Mouse (Mus musculus): Measurements from ENCODE around the gene Icam1.
"Not testable (repeated sequence)": the region's sequence is repeated elsewhere in the genome, so short reads cannot be mapped to it uniquely, and the experiment has no call there.

Icam1 gene

DNA sequence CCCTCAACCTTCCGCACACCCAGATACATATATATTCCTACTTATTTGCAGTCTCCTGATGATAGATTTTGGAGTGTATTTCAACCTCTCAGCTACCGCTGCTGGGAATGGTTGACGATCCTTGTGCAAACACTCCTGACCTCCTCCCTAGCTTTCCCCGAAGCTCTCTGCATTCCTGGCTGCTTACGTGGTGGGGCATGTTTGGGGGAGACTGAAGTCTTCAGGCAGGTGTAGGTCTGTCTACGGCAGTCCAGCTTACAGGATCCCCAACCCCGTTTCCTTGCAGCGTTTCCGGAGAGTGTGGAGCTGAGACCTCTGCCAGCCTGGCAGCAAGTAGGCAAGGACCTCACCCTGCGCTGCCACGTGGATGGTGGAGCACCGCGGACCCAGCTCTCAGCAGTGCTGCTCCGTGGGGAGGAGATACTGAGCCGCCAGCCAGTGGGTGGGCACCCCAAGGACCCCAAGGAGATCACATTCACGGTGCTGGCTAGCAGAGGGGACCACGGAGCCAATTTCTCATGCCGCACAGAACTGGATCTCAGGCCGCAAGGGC, 9.5 kb downstream of the Icam1 start:
- peak; percentile 90 for DNase-seq

DNA sequence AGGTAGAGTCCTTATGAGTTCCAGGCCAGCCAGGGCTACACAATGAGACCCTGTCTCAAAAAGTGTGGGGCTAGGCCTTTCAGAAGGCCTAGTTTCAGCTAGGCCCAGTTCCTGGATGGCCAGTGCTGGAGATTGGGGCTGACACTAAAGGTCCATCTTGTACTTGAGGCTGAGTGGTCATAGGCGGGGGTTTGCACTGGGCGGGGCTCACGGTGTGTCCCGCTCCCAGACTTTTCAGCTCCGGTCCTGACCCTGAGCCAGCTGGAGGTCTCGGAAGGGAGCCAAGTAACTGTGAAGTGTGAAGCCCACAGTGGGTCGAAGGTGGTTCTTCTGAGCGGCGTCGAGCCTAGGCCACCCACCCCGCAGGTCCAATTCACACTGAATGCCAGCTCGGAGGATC, 11.1 kb downstream of the Icam1 start:
- DNase-seq: peak; percentile 91

DNA sequence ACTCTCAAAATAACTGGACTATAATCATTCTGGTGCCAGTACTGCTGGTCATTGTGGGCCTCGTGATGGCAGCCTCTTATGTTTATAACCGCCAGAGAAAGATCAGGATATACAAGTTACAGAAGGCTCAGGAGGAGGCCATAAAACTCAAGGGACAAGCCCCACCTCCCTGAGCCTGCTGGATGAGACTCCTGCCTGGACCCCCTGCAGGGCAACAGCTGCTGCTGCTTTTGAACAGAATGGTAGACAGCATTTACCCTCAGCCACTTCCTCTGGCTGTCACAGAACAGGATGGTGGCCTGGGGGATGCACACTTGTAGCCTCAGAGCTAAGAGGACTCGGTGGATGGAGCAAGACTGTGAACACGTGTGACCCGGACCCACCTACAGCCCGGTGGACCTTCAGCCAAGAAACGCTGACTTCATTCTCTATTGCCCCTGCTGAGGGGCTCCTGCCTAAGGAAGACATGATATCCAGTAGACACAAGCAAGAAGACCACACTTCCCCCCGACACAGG, 12.0 kb downstream of the Icam1 start:
- peak; percentile 91 for DNase-seq

DNA sequence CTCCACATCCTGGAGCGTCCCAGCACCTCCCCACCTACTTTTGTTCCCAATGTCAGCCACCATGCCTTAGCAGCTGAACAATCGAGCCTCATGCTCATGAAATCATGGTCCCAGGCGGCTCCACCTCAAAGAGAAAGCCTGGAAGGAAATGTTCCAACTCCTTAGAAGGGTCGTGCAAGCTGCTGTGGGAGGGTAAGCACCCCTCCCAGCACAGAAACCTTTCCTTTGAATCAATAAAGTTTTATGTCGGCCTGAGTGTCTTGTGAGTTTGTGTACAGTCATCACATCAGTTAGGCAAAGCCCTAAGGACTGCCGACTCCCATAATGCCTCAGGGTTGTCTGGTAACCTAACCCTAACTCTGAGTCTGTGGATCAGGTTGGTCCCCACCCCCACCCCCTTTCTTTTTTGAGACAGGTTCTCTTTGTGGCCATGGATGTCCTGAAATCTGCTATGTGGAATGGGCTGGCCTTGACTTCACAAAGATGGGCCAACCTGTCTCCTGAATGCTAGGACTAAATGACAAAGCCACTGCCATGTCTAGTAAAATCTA, 12.8 kb downstream of the Icam1 start:
- DNase-seq: peak; percentile 89

DNA sequence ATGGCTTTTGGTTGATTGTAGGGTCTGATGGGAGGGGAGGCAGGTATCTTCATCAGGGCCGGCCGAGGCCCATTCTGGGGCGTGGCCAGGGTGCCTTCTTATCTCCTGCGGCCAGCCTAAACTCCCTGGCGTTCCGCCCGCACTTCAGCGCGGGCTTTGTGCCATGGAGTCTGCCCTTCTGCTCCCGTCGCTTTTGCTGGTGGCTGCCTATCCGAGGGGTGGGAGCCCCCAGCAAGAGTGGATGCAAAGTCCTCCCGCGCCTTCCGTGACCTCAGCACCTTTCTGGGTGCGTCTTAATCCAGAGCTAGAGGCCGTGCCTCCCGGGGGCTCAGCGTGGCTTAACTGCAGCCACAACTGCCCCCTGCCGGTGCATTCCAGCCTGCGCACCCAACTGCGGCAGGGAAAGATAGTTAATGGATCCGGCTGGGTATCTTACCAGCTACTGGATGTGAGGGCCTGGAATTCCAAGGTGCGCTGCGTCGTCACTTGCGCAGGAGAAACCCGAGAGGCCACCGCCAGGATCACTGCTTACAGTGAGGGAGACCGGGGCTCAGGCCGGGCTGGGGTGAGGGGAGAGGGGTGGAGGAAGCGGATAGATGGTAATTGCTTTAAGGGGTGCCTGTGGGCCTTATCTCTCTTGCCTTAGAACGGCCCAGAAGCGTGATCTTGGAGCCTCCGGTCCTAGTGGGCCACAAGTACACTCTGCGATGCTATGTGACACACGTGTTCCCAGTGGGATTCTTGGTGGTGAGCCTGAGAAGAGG, 13.7 kb downstream of the Icam1 start, which contains the start of gene Icam4:
TSS of gene Icam4 (plus strand) at position 83 of the 764 bp plus-strand sequence.
- peak; percentile 99 for DNase-seq

DNA sequence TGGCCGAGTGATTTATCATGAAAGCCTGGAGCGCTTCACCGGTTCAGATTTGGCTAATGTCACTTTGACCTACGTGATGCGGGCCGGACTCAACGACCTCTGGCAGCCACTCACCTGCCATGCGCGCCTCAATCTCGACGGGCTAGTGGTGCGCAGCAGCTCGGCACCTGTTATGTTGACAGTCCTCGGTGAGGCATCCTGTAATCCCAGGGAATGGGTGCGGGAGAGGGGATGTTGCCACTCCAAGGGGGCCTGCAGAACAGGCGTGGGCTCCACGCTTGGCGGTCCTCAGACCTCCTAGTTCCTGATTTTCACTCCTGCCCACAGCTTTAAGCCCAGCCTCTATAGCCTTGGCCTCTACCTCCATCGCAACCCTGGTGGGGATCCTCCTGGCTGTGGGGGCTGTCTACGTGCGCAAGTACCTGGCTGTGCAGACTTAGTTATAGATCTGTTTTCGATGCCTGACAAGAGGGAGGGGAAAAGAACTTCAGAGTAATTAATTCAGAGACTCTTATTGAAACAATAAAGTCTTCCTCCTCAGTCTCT, 14.3 kb downstream of the Icam1 start:
- peak; percentile 95 for DNase-seq

DNA sequence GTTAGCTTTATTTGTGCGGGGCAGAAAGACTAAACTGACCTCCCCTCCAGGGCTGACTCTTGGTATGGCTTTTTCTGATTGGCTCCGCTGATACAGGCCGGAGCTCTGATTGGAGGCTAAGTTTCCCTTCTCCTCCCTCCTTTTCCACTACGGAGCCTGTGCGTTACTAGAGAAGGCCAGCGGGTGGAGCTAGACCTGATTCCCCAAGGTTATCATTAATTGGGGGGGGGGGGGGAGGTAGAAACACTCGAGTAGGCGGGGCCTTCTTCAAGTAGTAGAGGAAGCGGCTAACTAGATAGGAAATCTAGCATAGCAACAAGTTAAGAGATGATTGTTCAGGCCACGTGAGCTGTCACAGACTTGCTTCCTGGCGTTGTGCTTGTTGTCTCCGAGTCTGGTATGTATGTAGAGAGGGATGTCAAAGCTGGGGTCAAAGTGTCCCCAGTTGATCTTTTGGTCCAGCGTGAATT, 15.0 kb downstream of the Icam1 start:
- DNase-seq: peak; percentile 99

DNA sequence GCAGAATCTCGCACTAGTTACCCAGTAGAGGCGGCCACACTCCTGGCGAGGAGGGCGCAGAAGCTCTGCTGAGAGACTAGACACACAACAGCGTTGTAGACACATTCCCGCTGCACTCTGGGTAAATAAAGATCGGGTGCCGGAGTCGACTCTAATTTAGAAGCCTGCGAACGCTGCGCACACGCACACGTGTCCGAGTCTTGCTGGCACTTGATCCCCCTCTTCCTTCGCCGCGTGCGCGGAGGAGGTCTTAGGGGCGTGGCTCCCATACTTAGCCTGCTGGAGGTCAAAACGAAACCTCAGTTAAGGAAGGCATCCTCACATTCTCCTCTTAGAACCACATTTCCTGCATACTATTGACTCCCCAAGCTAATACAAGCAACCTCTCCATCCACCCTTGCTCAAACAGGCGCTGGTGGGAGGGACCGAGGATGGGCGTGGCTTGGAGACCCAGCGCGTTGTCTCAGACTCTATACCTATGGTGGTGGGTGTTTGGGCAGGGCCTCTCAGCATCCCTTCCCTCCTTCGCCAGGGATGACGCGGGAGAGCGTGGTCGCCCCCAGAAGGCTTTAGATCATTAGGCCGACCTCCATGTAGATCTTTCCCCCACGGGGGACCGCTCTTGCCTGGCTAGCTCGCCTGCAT, 15.6 kb downstream of the Icam1 start:
- peak; percentile 98 for DNase-seq

DNA sequence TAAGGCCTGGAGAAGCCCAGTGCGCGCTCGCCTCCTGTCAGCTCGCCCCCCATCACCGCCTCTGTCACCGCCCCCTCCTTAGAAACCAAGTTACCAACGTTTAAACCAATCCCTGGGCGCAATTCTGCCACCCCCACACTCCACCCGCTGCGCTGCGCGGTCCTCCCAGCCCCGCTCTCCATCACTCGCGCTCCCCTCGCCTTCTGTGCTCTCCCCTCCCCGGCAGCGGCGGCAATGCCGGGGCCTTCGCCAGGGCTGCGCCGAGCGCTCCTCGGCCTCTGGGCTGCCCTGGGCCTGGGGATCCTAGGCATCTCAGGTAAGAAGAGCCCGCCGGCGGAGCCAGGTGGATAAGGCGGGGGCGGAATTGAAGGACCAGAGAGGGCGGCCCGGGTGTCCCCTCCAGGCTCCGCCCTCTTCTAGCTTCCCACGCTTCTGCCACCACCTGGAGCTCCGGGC, 16.1 kb downstream of the Icam1 start, which contains the start of gene Icam5:
TSS of gene Icam5 (plus strand) at position 178 of the 456 bp plus-strand sequence.
- DNase-seq: peak; percentile 96

DNA sequence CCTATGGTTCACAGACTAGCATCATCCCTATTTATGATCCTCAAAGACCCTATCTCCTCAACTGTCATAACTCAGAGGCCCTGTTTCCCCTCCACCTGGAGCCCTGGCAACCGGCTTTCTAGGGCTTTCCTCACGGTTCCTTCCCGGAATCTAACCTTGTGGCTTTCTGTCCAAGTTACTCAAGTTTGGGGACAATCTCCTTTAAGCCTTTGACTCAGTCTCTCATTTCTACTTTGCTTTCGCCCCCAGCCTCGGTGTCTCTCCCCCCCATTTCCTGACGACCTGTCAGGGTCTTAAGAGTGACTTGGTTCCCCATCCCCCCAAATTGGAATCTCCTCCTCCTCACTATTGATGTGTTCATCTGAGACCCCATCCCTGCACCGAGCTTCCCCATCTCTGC, 16.7 kb downstream of the Icam1 start:
- peak; percentile 89 for DNase-seq

DNA sequence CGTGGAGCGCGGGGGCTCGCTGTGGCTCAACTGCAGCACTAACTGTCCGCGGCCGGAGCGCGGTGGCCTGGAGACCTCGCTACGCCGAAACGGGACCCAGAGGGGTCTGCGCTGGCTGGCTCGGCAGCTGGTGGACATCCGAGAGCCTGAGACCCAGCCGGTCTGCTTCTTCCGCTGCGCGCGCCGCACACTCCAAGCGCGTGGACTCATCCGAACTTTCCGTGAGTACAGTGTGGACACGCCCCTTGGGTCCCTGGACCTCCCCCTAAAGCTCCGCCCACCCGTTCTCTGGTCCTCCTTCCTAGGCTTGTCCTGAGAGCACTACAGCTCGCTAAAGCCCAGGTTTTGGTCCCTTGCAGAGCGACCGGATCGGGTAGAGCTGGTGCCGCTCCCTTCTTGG, 17.4 kb downstream of the Icam1 start:
- peak; percentile 99 for DNase-seq

DNA sequence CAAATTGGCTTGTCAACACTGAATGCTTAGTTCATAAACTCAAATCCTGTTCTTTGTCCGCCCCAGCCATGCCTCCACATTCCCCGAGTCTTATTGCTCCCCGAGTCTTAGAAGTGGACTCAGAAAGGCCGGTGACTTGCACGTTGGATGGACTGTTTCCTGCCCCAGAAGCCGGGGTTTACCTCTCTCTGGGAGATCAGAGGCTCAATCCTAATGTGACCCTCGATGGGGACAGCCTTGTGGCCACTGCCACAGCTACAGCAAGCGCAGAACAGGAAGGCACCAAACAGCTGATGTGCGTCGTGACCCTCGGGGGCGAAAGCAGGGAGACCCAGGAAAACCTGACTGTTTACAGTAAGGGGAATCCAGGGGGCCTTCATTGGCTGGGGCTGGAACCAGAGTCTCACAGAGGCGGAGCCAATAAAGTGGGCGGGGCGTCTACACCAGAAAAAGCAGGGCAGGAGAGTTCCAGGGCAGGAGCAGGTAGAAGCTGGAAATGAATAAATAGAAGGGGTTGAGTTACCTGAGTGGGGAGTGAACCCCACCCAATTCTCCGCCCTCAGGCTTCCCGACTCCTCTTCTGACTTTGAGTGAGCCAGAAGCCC, 18.8 kb downstream of the Icam1 start:
- DNase-seq: peak; percentile 89

DNA sequence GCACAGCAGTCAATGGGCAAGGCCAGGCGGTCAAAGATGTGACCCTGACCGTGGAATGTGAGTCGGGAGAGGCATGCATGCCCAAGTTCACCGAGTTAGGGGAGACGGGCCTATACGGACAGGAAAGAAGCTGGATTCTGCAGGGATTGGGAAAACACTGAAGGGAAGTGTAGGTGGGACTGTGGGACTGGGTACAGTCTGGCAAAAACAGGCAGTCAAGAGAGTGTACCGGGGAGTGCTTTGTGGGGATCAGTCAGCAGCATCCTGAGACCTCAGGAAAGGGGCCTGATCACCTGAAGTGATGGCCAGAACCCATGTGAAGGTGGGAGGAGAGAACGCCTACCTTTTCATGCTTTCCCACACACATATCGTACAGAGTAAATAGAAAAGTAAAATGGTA, 19.8 kb downstream of the Icam1 start:
- DNase-seq: peak; percentile 77

DNA sequence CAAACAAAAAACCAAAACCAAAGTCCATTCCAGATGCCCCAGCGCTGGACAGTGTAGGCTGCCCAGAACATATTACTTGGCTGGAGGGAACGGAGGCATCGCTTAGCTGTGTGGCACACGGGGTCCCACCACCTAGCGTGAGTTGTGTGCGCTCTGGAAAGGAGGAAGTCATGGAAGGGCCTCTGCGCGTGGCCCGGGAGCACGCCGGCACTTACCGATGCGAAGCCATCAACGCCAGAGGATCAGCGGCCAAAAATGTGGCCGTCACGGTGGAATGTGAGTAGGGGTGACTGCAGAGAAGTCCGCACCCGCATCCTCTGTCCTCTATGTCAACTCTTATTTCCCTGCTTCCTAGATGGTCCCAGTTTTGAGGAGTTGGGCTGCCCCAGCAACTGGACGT, 20.4 kb downstream of the Icam1 start:
- DNase-seq: peak; percentile 89

DNA sequence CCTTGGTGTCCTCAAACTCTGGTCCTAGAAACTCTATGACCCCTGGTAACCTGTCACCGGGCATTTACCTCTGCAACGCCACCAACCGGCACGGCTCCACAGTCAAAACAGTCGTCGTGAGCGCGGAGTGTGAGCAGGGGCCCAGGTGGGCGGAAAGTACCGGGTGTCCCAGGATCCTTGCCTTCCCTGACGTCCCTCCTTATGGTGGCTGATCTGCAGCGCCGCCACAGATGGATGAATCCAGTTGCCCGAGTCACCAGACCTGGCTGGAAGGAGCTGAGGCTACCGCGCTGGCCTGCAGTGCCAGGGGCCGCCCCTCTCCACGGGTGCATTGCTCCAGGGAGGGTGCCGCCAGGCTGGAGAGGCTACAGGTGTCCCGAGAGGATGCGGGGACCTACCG, 20.9 kb downstream of the Icam1 start:
- DNase-seq: peak; percentile 87

DNA sequence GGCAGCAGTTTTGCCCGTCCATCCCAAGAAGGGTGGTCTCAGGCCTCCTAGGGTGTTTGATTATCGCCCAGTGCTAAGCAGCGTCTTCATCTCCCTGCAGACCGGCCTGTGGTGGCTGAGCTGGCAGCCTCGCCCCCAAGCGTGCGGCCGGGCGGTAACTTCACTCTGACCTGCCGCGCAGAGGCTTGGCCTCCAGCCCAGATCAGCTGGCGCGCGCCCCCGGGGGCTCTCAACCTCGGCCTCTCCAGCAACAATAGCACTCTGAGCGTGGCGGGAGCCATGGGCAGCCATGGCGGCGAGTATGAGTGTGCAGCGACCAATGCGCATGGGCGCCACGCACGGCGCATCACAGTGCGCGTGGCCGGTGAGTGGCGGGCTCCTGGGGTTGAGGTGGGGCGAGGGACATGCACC, 21.7 kb downstream of the Icam1 start:
- DNase-seq: peak; percentile 89

DNA sequence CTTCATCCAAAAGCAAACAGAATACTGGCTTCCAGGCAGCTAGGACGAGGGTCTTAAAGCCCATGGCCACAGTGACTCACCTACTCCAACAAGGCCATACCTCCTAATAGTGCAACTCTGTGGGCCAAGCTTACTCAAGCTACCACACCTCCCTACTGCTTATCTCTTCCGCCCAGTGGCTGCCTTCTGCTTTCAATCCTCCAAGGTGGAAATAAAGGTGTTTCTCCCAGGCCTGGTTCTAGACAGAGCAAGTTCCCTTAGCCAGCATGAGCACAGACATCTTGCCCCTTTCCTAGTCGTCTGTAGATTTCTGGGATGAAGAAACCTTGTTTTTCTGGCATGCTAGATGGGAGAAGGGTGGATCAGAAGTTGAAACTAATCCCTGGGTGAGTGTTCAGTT, 24.0 kb downstream of the Icam1 start:
- DNase-seq: peak; percentile 83

DNA sequence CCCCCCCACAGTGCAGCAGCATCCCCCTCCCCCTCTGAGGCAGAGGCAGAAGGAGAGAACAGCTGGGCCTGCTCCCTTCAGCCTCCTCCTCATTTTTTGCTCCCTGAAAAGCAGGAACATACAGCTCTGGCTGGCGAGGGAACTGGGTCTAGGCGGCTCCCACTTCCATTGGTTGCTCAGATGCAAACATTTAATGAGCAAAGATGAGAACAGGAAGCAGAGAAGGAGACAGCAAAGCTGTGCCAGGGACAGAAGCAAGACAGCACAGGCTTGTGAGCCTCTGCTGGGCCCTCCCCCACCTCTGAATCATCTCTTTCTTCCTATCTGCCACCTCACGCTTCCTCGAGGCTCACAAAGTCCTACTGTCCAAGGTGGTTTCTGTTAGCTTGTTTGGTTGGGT, 25.5 kb downstream of the Icam1 start:
- peak; percentile 55 for DNase-seq

DNA sequence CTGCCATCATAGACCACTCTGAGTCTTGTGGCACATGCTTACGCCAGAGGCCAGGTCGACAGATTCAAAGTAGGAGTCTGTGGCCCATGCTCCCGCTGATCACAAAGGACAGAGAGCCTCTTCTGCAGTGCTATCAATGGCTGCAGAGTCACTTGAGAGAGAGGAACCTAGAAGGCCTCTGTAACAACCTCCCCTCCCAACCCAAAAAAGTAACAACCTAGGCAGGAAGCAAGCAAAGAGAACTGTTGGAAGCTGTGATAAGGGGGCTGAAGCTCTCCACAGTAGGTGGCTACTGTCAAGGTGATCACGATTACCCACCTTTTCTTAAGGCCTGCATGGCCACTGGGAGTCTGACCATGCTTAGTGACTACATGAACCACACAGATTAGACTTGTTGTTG, 27.8 kb downstream of the Icam1 start:
- DNase-seq: no peak

DNA sequence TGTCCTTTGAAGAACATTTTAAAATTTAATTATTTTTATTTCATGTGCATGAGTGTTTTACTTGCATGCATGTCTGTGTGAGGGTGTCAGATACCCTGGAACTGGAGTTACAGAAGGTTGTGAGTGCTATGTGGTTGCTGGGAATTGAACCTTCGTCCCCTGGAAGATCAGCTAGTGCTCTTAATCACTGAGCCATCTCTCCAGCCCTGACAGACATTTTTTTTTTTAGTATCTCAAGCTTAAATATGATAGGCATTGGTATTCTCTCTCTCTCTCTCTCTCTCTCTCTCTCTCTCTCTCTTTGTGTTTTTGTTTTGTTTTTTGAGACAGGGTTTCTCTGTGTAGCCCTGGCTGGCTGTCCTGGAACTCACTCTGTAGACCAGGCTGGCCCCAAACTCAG, 29.0 kb downstream of the Icam1 start:
- DNase-seq: not testable (repeated sequence)

DNA sequence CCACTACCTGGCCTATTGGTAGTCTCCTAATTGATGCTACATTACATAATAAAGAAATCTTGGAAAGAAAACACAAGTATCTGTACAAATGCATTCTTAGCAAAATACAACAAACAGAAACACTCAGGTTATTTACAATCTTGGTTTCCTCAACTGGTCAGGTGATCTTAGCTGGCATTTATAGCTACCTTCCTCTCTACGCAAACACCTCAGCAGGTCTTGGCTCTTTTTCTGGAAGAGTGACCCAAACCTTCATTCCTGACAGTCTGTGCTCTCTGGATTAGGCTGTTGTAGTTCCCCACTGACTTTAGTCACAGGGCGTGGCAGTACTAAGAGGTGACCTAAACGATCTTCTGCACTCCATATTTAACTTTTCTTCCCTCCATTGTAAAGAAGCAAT, 29.4 kb downstream of the Icam1 start:
- peak; percentile 4 for DNase-seq

DNA sequence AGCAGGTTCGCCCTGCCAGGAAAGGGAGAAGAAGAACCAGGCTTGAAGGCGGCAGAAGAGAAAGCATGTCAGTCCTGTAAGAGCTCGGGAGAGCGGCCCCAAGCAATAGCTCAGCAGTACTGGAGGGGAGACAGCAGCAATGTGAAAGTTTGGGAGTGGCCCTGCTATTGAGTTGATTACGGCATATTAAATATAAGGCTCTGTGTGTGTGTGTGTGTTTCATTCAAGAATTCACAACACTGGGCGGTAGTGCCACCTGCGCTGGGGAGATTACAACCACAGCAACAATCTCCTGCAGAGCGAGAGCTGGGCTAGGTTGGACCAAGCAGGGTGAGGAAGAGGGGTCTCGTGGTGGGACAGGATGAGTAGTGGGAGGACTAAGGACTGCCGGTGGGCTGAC, 35.8 kb downstream of the Icam1 start:
- DNase-seq: no peak

DNA sequence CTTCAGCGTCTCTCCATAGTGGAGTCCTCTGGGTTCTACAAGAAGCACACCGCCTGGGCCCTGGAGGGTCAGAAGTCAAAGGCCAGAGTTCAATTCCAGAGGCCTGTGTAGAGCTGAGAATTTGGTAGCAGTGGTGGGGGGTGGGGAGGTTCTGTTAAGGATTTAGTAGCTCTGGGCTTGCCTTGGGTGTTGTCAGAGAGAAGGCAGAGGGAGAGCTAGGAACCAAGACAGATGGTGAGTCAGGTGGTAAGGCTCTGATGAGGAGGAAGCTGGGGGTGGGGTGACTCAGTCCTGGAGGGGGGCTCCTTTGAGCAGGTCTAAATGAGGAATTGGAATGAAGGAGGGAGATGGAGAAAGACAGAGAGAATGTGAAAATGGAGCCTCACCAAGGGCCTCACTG, 47.1 kb downstream of the Icam1 start:
- no peak for DNase-seq

All from heart, adult 11 months (tissue).